Comparison of ENCODE assay signal across 31 mouse cellular contexts in genomic region chr3:159760949-159761348, GRCm38 (mm10).
"Had no signal": no experiment of that assay in that cellular context is flagged by ENCODE, and none has a peak within 500 bp of the region (broad histone marks: within the 10 kb centered on the region; RNA-seq: fewer than 3 reads in every experiment).

No protein-coding gene starts in this region.

- H3K27ac ChIP-seq: limb, embryonic 10.5 days; limb, embryonic 12.5 days; limb, embryonic 13.5 days; limb, embryonic 15.5 days; liver, embryonic 12.5 days; liver, embryonic 13.5 days; liver, embryonic 14.5 days; liver, embryonic 15.5 days; lung, embryonic 15.5 days; macrophage; midbrain, embryonic 10.5 days; midbrain, embryonic 12.5 days; midbrain, embryonic 13.5 days; midbrain, embryonic 15.5 days had no signal

- H3K9ac ChIP-seq: limb, embryonic 12.5 days; limb, embryonic 13.5 days; limb, embryonic 15.5 days; liver, embryonic 12.5 days; liver, embryonic 13.5 days; liver, embryonic 14.5 days; liver, embryonic 15.5 days; liver, postnatal 0 days; lung, embryonic 14.5 days; lung, embryonic 15.5 days; midbrain, embryonic 12.5 days; midbrain, embryonic 13.5 days; midbrain, embryonic 15.5 days had no signal

- H3K27me3 ChIP-seq: limb, embryonic 12.5 days; limb, embryonic 13.5 days; limb, embryonic 15.5 days; liver, embryonic 12.5 days; liver, embryonic 13.5 days; liver, embryonic 15.5 days; lung, embryonic 15.5 days; megakaryocyte, embryonic 14.5 days; midbrain, embryonic 12.5 days; midbrain, embryonic 13.5 days; midbrain, embryonic 15.5 days had no signal

- H3K4me3 ChIP-seq: limb, embryonic 10.5 days; limb, embryonic 12.5 days; limb, embryonic 13.5 days; limb, embryonic 15.5 days; liver, embryonic 12.5 days; liver, embryonic 13.5 days; liver, embryonic 15.5 days; lung, embryonic 15.5 days; megakaryocyte, embryonic 14.5 days; midbrain, embryonic 10.5 days; midbrain, embryonic 12.5 days; midbrain, embryonic 13.5 days; midbrain, embryonic 15.5 days; myocyte had no signal

- H3K9me3 ChIP-seq: limb, embryonic 10.5 days; limb, embryonic 12.5 days; limb, embryonic 13.5 days; limb, embryonic 15.5 days; liver, embryonic 12.5 days; liver, embryonic 13.5 days; liver, embryonic 15.5 days; lung, embryonic 15.5 days; megakaryocyte, embryonic 14.5 days; midbrain, embryonic 10.5 days; midbrain, embryonic 12.5 days; midbrain, embryonic 13.5 days; midbrain, embryonic 15.5 days had no signal

- H3K4me2 ChIP-seq: limb, embryonic 12.5 days; limb, embryonic 13.5 days; limb, embryonic 15.5 days; liver, embryonic 11.5 days; liver, embryonic 12.5 days; liver, embryonic 13.5 days; liver, embryonic 15.5 days; lung, embryonic 14.5 days; lung, embryonic 15.5 days; midbrain, embryonic 11.5 days; midbrain, embryonic 12.5 days; midbrain, embryonic 13.5 days; midbrain, embryonic 15.5 days had no signal

- H3K4me1 ChIP-seq: limb, embryonic 10.5 days; limb, embryonic 12.5 days; limb, embryonic 13.5 days; limb, embryonic 15.5 days; liver, embryonic 12.5 days; liver, embryonic 13.5 days; liver, embryonic 15.5 days; lung, embryonic 15.5 days; megakaryocyte, embryonic 14.5 days; midbrain, embryonic 10.5 days; midbrain, embryonic 12.5 days; midbrain, embryonic 13.5 days; midbrain, embryonic 15.5 days had no signal

- ATAC-seq: liver, embryonic 12.5 days; liver, postnatal 0 days; lung, postnatal 0 days; midbrain, embryonic 13.5 days; midbrain, embryonic 15.5 days; midbrain, embryonic 16.5 days had no signal

- H3K36me3 ChIP-seq: limb, embryonic 10.5 days; limb, embryonic 12.5 days; limb, embryonic 13.5 days; limb, embryonic 15.5 days; liver, embryonic 12.5 days; liver, embryonic 13.5 days; liver, embryonic 15.5 days; lung, embryonic 15.5 days; midbrain, embryonic 10.5 days; midbrain, embryonic 12.5 days; midbrain, embryonic 13.5 days; midbrain, embryonic 15.5 days had no signal

- DNase-seq: left cerebral cortex, postnatal 4 days; liver; liver, embryonic 13.5 days; liver, postnatal 0 days; lung, adult 18-20 months; lung, adult 2 months; lung, embryonic 14.5 days; lung, postnatal 10 days; lung, postnatal 14 days; lung, postnatal 36 days; lung, postnatal 4 days; midbrain, embryonic 14.5 days had no signal
